Mouse (Mus musculus) monocyte, adult 5-6 weeks (primary cell): ENCODE results near the gene Rbfox3. TPM values are rescaled to one million over a fixed set of nuclear protein-coding genes. Genes with fewer than 3 reads are reported as not detected.

ENCODE experiments used
- ATAC-seq: fragments of 153-309, 156-312 bp; replicated peaks from 2 replicates; pipeline ENCODE4 v1.8.0; 2017; ENCODE audit warnings: mild to moderate bottlenecking; ENCODE audit not compliant: low TSS enrichment, insufficient number of reproducible peaks, severe bottlenecking, poor library complexity, low FRiP score
- total RNA-seq: library from RNA; stranded (forward); fragments of 200-1000, 200-491, 200-594 nt; gene quantifications from 3 replicates; pipeline ENCODE4 v1.2.3, GENCODE M21; 2017

The Rbfox3 gene
- total RNA-seq, 1 experiment from 2014 or later = not detected

GRCm38 (mm10) chr11:118749541-118749940 lies 161.9 kb downstream of the Rbfox3 start:
- ATAC-seq = no peak

- no peak for ATAC-seq
Measured at GRCm38 (mm10) chr11:118748622-118749021, 162.8 kb downstream of the Rbfox3 start.

GRCm38 (mm10) chr11:118745279-118745678 lies 166.1 kb downstream of the Rbfox3 start:
- ATAC-seq = no peak

GRCm38 (mm10) chr11:118744782-118745181 lies 166.6 kb downstream of the Rbfox3 start:
- no peak for ATAC-seq

- ATAC-seq = no peak
Measured at GRCm38 (mm10) chr11:118742762-118743161, 168.6 kb downstream of the Rbfox3 start.

- no peak for ATAC-seq
Measured at GRCm38 (mm10) chr11:118741262-118741661, 170.1 kb downstream of the Rbfox3 start.

- no peak for ATAC-seq
Measured at GRCm38 (mm10) chr11:118740001-118740400, 171.4 kb downstream of the Rbfox3 start.

- peak; percentile 41; the same call in 1 of the 2 replicates for ATAC-seq
Measured at GRCm38 (mm10) chr11:118738855-118739832, 172.3 kb downstream of the Rbfox3 start.

- no peak for ATAC-seq
Measured at GRCm38 (mm10) chr11:118738323-118738722, 173.1 kb downstream of the Rbfox3 start.

GRCm38 (mm10) chr11:118737821-118738220 lies 173.6 kb downstream of the Rbfox3 start:
- ATAC-seq = no peak

GRCm38 (mm10) chr11:118736993-118737392 lies 174.4 kb downstream of the Rbfox3 start:
- ATAC-seq = no peak

GRCm38 (mm10) chr11:118731655-118732054 lies 179.7 kb downstream of the Rbfox3 start:
- no peak for ATAC-seq

- ATAC-seq = no peak
Measured at GRCm38 (mm10) chr11:118729373-118729772, 182.0 kb downstream of the Rbfox3 start.

- no peak for ATAC-seq
Measured at GRCm38 (mm10) chr11:118728797-118729196, 182.6 kb downstream of the Rbfox3 start.

- ATAC-seq = no peak
Measured at GRCm38 (mm10) chr11:118728083-118728551, 183.3 kb downstream of the Rbfox3 start.

GRCm38 (mm10) chr11:118726430-118726829 lies 185.0 kb downstream of the Rbfox3 start:
- no peak for ATAC-seq

GRCm38 (mm10) chr11:118724423-118724822 lies 187.0 kb downstream of the Rbfox3 start:
- ATAC-seq = no peak

- no peak for ATAC-seq
Measured at GRCm38 (mm10) chr11:118723166-118723565, 188.2 kb downstream of the Rbfox3 start.

GRCm38 (mm10) chr11:118721898-118722297 lies 189.5 kb downstream of the Rbfox3 start:
- no peak for ATAC-seq
